Mouse (Mus musculus) heart, adult 2 months (tissue): ENCODE data around the gene Sorcs2.

ENCODE experiments used
- CTCF ChIP-seq: fragments of 200-600 bp; IDR thresholded peaks from 2 replicates; pipeline ENCODE4 v1.8.1; 2022; ENCODE audit warnings: antibody characterized with exemption, mild to moderate bottlenecking, moderate library complexity
- EP300 ChIP-seq: fragments of 200-500 bp; IDR thresholded peaks from 2 replicates; pipeline ENCODE4 v1.6.1; 2011; ENCODE audit warnings: low read depth, low read length, control low read depth; ENCODE audit not compliant: insufficient read depth
- POLR2A ChIP-seq: fragments of 200-500 bp; IDR thresholded peaks from 2 replicates; pipeline ENCODE4 v1.6.1; 2011; ENCODE audit warnings: mild to moderate bottlenecking, low read depth, low read length, control low read depth; ENCODE audit not compliant: insufficient read depth

DNA sequence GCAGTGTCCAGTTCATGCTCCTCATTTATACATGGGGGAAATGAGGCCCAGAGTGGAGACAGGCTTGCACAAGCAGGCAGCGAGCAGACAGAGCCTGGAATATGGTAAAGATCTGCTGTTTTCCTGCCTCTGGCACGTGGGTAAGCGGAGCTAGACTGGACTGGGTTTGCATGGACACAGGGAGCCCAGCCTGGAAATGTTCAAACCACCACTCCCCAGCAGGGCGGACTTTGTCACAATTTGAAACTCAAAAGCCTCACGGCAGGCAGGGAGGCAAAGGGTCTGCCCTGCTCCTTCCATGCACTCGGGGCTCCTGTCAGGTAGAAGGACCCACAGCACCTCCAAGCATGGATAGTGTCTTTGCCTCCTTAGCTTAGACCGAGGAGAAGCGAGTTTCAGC, 246.9 kb downstream of the Sorcs2 start:
- TF ChIP-seq POLR2A (no peak), CTCF (no peak), EP300 (no peak)
